Mouse (Mus musculus): ENCODE results near the gene Bok.

Bok gene

DNA sequence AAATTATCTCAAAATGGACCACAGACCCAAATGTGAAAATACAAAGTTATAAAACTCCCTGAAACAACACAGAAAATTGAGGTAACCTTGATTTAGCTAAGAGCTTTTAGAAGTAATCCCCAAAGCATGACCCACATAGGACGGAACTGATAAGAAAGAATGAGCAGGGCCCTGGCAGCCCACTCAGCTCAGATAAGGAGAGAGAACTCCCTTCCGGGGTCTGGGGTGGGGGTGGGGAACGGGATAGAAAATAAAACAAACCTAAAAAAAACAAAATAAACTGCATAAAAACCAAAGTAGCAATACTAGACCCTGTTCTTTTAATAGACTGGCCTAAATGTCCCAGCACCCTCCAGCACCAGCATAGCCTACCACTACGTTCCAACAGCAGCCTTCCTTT is 56.5 kb downstream of the Bok start:
- DNase-seq (ENCODE audit: low spot score in 2 of 2) = no peak

DNA sequence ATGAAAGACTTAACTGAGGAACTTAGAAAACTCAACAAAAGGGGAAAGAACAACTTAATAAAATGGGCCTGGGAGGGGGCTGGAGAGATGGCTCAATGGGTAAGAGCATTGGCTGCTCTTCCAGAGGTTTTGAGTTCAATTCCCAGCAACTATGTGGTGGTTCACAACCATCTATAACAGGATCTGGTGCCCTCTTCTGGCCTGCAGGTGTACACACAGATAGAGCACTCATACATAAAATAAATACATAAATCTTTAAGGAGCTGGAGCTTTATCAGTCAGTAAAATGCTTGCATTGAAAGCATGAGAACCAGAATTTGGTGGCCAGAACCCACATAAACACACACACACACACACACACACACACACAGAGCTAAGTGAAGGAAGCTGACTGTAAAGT is 57.5 kb downstream of the Bok start:
- no peak for DNase-seq (ENCODE audit: low spot score in 2 of 2)
